Mouse (Mus musculus) intestine, postnatal 0 days (tissue): ENCODE measurements around the gene Sfxn1. TPM values are rescaled to one million over a fixed set of nuclear protein-coding genes. Genes with fewer than 3 reads are reported as not detected.

ENCODE experiments used
- ATAC-seq: fragments of 200-750 bp; cut with Nextera tagmentation; 2 replicates; pipeline ENCODE4 v1.8.0; 2017; ENCODE audit warnings: mild to moderate bottlenecking, moderate TSS enrichment, moderate library complexity
- H3K27ac ChIP-seq: fragments of 300-500 bp; sonication (generic); 2 replicates; pipeline ENCODE4 v1.5.1; 2014; ENCODE audit warnings: mild to moderate bottlenecking, low read depth, low read length, moderate library complexity
- H3K27me3 ChIP-seq: fragments of 300-500 bp; sonication (generic); replicated peaks from 2 replicates; pipeline ENCODE4 v1.6.1; 2014; ENCODE audit warnings: low read length, mixed read lengths; ENCODE audit not compliant: control insufficient read depth, insufficient read depth
- H3K36me3 ChIP-seq: fragments of 300-500 bp; sonication (generic); 2 replicates; pipeline ENCODE4 v1.6.1; 2014; ENCODE audit warnings: mild to moderate bottlenecking, moderate library complexity; ENCODE audit not compliant: control insufficient read depth, insufficient read depth
- H3K4me1 ChIP-seq: fragments of 300-500 bp; sonication (generic); replicated peaks from 2 replicates; pipeline ENCODE4 v1.6.1; 2014; ENCODE audit warnings: antibody characterized with exemption, low read length, mixed read lengths; ENCODE audit not compliant: control insufficient read depth, insufficient read depth
- H3K4me2 ChIP-seq: fragments of 300-500 bp; sonication (generic); replicated peaks from 2 replicates; pipeline ENCODE4 v1.6.1; 2014; ENCODE audit warnings: low read depth, mild to moderate bottlenecking, moderate library complexity
- H3K4me3 ChIP-seq: fragments of 300-500 bp; sonication (generic); 2 replicates; pipeline ENCODE4 v1.5.1; 2014; ENCODE audit warnings: low read depth, low read length
- H3K9ac ChIP-seq: fragments of 300-500 bp; sonication (generic); 2 replicates; pipeline ENCODE4 v1.6.1; 2014; ENCODE audit warnings: mild to moderate bottlenecking, low read depth, low read length
- H3K9me3 ChIP-seq: fragments of 300-500 bp; sonication (generic); 2 replicates; pipeline ENCODE4 v1.6.1; 2016; ENCODE audit warnings: mixed run types; ENCODE audit not compliant: control insufficient read depth
- CTCF ChIP-seq: sonication (generic); IDR thresholded peaks from 2 replicates; pipeline ENCODE4 v1.5.1; 2016; ENCODE audit warnings: low read depth, mild to moderate bottlenecking, control low read depth, antibody characterized with exemption, moderate library complexity
- WGBS: fragments of 180-500 bp; shearing (Covaris S2); extraction: QIAGEN DNeasy Blood & Tissue Kit; methylation state at CpG from one replicate; pipeline ENCODE4 v1.1.7; 2014; 5-methylcytosine and 5-hydroxymethylcytosine counted together
- polyA plus RNA-seq: library from polyadenylated mRNA; unstranded; fragments of >200 nt; fragmentation: Nextera tagmentation; extraction: Ambion mirVana; gene quantifications from 2 replicates; pipeline ENCODE4 v1.2.1, GENCODE M21; 2015

Gene Sfxn1
- polyA plus RNA-seq, 1 experiment from 2014 or later, result 49.1 TPM

DNA sequence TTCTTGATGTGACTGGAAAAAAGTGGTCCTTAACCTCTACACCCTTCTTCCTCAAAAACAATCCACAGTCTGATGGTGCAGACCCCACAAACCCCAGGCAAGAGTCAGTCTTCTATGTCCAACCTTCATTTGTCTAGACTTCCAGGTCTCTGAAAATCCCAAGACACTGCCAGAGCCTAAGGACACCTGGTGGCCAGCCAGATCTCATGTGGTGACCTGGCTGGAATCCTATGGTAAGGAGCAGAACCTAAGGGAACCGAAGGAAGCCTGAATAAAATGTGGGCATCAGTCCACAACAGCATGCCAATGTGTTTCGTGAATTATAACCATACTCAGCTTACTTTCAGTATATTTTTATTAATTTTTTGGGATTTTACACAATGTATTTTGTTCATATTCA is 31.4 kb upstream of the Sfxn1 start:
- Histone ChIP-seq H3K9ac (no peak overlapping the region), H3K36me3 (no peaks in the 10 kb centered on the region), H3K27me3 (no peaks in the 10 kb centered on the region), H3K9me3 (no peaks in the 10 kb centered on the region), H3K4me3 (no peak overlapping the region), H3K4me1 (no peaks in the 10 kb centered on the region), H3K27ac (no peak overlapping the region), H3K4me2 (no peak overlapping the region)
- no peak for ATAC-seq
- WGBS, result 87% methylated on average over 2 of the region's 2 CpGs
- no peak for TF ChIP-seq CTCF

GRCm38 (mm10) chr13:54048679-54049352 is 22.9 kb upstream of the Sfxn1 start:
- no peak overlapping the region for H3K4me3 ChIP-seq
- H3K27ac ChIP-seq, result no peak overlapping the region
- 87% methylated on average over 7 of the region's 7 CpGs for WGBS
- H3K9me3 ChIP-seq, result no peaks in the 10 kb centered on the region
- H3K9ac ChIP-seq, result no peak overlapping the region
- H3K36me3 ChIP-seq, result no peaks in the 10 kb centered on the region
- H3K4me1 ChIP-seq, result no peaks in the 10 kb centered on the region
- no peak for TF ChIP-seq CTCF
- peaks cover 11% of the 10 kb centered on the region for H3K27me3 ChIP-seq
- no peak for ATAC-seq
- no peak overlapping the region for H3K4me2 ChIP-seq

- no peak overlapping the region for H3K4me2 ChIP-seq
- no peak overlapping the region for H3K4me3 ChIP-seq
- H3K36me3 ChIP-seq, result no peaks in the 10 kb centered on the region
- ATAC-seq, result no peak
- no peak for TF ChIP-seq CTCF
- H3K9me3 ChIP-seq, result no peaks in the 10 kb centered on the region
- WGBS, result 65% methylated on average over 7 of the region's 7 CpGs
- H3K27ac ChIP-seq, result no peak overlapping the region
- H3K27me3 ChIP-seq, result peaks cover 28% of the 10 kb centered on the region
- no peaks in the 10 kb centered on the region for H3K4me1 ChIP-seq
- no peak overlapping the region for H3K9ac ChIP-seq
These were observed 20.0 kb upstream of the Sfxn1 start for GRCm38 (mm10) chr13:54051641-54052040.

DNA sequence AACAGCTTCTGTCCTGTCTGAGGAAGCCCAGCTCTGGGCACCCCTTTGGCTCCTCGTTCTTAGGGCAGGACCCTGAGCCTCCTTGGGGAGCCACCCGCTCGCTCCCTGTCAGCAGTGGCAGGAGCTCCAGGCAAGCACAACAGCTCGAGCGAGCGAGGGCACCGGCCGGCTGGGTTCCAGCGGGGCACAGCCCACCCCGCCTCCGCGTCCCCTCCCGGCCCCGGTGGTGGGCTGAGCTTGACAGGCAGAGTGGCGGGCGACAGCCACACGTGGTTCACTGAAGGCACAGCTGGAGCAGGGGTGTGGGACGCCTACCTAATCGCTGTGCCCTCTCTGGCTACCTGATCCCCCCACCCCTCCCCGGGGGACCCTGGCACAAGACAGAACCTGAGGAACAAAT is 16.7 kb upstream of the Sfxn1 start:
- peak overlapping the region; percentile 67 for H3K4me2 ChIP-seq
- H3K36me3 ChIP-seq, result no peaks in the 10 kb centered on the region
- peak overlapping the region; percentile 37 for H3K4me3 ChIP-seq
- no peak overlapping the region for H3K27ac ChIP-seq
- 2% methylated on average over 20 of the region's 20 CpGs for WGBS
- no peaks in the 10 kb centered on the region for H3K4me1 ChIP-seq
- H3K27me3 ChIP-seq, result peaks cover 28% of the 10 kb centered on the region
- 0 out of 2 replicates have a peak overlapping the region, but pooled peaks have one; percentile 1 for H3K9ac ChIP-seq
- no peak for TF ChIP-seq CTCF
- ATAC-seq, result no peak
- no peaks in the 10 kb centered on the region for H3K9me3 ChIP-seq

- WGBS, result 1% methylated on average over 31 of the region's 31 CpGs
- peak within 1 kb of the TSS; percentile 37 for H3K4me3 ChIP-seq
- 0 out of 2 replicates have a peak within 1 kb of the TSS, but pooled peaks have one; percentile 1 for H3K9ac ChIP-seq
- peaks cover 28% of the 10 kb centered on the region for H3K27me3 ChIP-seq
- no peak for ATAC-seq
- no peaks in the 10 kb centered on the region for H3K36me3 ChIP-seq
- H3K9me3 ChIP-seq, result no peaks in the 10 kb centered on the region
- no peaks in the 10 kb centered on the region for H3K4me1 ChIP-seq
- peak within 1 kb of the TSS; percentile 67 for H3K4me2 ChIP-seq
- no peak within 1 kb of the TSS for H3K27ac ChIP-seq
- TF ChIP-seq CTCF, result peak; percentile 89
These were observed 16.2 kb upstream of the Sfxn1 start, which contains the start of gene Drd1 for GRCm38 (mm10) chr13:54055448-54055861. Gene Drd1 (minus strand): TSS chr13:54055705.

GRCm38 (mm10) chr13:54062068-54062467 is 9.6 kb upstream of the Sfxn1 start:
- Histone ChIP-seq H3K4me3 (no peak overlapping the region), H3K9ac (no peak overlapping the region), H3K4me2 (no peak overlapping the region), H3K27me3 (no peaks in the 10 kb centered on the region), H3K27ac (no peak overlapping the region), H3K9me3 (no peaks in the 10 kb centered on the region), H3K4me1 (no peaks in the 10 kb centered on the region), H3K36me3 (no peaks in the 10 kb centered on the region)
- WGBS, result 84% methylated on average over 3 of the region's 3 CpGs
- peak; percentile 22; the same call in 1 of the 2 replicates for TF ChIP-seq CTCF
- no peak for ATAC-seq
